Mouse (Mus musculus) adrenal gland, postnatal 14 days (tissue): ENCODE results near the gene Plekhg6. TPM values are rescaled to one million over a fixed set of nuclear protein-coding genes. Genes with fewer than 3 reads are reported as not detected.

Source experiments
- DNase-seq: peaks from one replicate; pipeline ENCODE4 v3.0.0; 2021; ENCODE audit warnings: mixed read lengths
- total RNA-seq: library from RNA; stranded (reverse); gene quantifications from 2 replicates; pipeline ENCODE4 v1.2.3, GENCODE M21; 2021

Gene Plekhg6
- total RNA-seq, 1 experiment from 2014 or later, result 0.52 TPM

DNA sequence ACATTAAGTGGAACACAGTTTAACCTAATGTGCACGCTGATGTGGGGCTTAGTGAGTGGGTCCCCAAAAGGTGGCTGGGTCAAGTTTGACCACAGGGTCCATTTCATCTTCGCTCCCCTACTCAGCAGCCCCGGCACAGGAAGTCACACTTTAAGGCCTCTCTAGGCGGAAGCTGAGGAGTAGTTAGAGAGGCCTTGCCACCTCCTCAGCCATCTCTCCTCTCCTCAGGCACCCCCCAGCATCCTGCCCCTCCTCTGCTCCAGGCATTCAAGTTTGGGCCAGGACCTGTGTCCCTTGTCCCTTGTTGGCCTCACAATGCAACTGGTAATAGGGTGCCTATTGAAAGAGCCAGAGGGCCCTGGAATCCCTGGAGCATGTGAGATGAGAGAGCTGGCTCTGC lies 26.9 kb downstream of the Plekhg6 start:
- DNase-seq, result no peak

DNA sequence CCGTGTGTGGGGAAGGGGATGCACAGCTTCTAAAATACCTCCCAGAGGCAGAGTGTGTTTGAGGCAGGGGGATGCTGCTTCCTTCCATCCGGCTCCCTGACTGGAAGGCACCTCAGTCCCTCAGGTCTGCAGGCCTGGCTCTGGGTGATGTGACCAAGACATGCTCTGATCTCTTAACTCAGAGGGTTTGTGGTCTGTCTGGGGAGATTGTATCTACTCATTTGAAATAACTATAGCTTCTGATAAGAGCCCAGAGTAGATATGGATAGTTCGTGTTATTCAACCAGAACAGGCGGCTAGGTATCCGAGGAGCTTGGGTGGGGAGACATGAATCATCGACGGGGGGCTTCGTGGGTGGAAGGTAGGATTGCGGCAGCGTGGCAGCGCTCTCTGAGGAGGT lies 27.4 kb downstream of the Plekhg6 start:
- DNase-seq, result no peak

DNA sequence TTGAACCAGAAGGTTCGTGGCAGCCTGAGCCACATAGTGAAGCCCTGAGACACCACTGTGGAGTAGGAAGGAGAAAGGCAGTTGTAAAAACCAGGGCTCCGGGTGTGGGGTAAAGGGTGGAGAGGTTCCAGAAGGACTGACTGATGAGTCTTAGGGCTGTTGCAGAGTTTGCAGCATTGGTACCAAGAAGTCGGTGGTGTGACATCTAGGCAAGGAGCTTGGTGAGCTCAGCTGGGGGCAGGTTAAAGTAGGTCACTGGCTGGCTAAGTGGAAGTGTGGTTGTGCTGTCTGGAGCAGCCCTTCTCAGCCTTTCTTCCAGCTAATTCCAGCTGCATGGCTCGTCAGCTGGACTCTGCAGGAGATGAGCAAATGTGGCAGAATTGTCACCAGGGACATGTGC lies 27.8 kb downstream of the Plekhg6 start:
- no peak for DNase-seq

- DNase-seq, result peak; percentile 66
Measured at GRCm38 (mm10) chr6:125352046-125352384, 28.6 kb downstream of the Plekhg6 start.

GRCm38 (mm10) chr6:125351368-125352045 lies 29.1 kb downstream of the Plekhg6 start:
- peak; percentile 92 for DNase-seq

DNA sequence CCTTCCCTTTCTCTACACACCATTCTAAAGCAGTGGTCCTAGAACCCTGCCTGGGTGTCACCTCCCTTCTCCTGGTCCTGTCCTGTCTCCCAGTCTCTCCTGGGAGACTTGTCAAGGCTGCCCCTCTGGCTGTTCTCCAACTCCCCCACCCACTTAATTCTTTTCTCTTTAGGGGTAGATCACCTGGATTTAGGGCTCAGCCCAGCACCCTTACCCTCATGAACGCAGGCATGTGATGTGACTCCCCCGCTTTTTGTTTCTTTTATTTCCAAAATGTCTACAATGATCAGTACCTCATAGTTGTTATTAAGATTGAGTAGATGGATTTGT lies 29.6 kb downstream of the Plekhg6 start:
- DNase-seq, result no peak

- peak; percentile 72 for DNase-seq
Measured at GRCm38 (mm10) chr6:125350231-125350994, 30.2 kb downstream of the Plekhg6 start.

GRCm38 (mm10) chr6:125349575-125350230 lies 30.9 kb downstream of the Plekhg6 start:
- peak; percentile 89 for DNase-seq

- DNase-seq, result peak; percentile 53
Measured at GRCm38 (mm10) chr6:125348721-125349574, 31.6 kb downstream of the Plekhg6 start, which contains the start of gene Tnfrsf1a. Tnfrsf1a (plus strand) TSS chr6:125349362.

GRCm38 (mm10) chr6:125346029-125346428 lies 34.6 kb downstream of the Plekhg6 start:
- DNase-seq, result no peak

GRCm38 (mm10) chr6:125345625-125346024 lies 35.0 kb downstream of the Plekhg6 start:
- no peak for DNase-seq

- no peak for DNase-seq
Measured at GRCm38 (mm10) chr6:125344866-125345265, 35.7 kb downstream of the Plekhg6 start.

- DNase-seq, result no peak
Measured at GRCm38 (mm10) chr6:125344084-125344483, 36.5 kb downstream of the Plekhg6 start.

DNA sequence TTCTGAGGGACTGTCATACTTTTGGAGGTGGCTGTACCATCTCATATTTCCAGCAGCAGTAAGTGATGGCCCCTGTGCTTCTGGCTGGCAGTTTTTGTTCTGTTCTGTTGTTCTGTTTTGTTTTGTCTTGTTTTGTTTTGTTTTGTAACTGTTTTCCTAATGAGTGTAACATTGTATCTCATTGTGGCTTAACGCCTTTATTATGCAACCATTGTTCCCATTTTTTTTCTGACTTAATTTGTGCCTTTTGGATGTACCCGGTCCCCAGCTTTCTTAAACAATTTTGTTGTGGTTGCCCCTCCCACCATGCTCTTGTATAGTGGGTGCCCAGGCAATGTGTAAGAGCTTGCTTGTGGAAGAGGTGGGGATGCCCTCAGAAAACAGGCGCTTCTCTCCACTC lies 38.4 kb downstream of the Plekhg6 start:
- no peak for DNase-seq

GRCm38 (mm10) chr6:125340244-125340643 lies 40.3 kb downstream of the Plekhg6 start:
- no peak for DNase-seq

DNA sequence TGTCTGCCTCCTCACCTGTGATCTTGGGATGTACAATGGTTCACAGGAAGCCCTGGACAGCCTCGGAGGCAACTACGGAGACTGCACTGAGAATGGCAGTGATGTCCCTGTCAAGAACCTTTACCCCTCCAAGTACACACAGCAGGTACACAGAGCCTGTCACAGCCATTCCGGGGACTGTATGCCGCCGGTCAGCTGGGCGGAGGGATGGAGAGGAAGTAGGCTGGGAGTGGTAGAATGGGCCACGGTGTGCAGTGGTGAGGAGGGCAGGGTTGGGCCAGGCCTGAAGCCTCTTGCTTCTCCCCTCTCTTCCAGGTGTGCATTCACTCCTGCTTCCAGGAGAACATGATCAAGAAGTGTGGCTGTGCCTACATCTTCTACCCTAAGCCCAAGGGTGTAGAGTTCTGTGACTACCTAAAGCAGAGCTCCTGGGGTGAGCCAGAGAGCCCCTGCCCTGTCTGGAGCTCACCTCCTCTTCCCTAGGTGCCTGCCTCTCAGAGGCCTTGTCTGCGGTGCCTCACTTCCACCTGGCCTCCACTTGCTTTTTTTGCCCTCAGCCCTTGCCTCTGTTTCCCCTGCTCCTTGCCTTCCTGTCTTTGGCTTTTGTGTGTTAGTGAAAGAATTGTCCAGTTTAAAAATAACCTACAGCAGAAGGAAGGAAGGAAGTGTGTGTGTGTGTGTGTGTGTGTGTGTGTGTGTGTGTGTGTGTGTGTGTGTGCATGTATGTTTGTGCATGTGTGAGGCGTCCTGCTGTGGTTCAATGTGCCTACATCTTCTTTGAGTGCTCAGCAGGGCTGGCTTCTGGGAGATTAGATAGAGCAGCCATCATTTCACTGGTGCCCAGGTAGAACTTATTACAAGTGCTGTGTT lies 41.6 kb downstream of the Plekhg6 start:
- DNase-seq, result no peak

GRCm38 (mm10) chr6:125334356-125334755 lies 46.2 kb downstream of the Plekhg6 start:
- DNase-seq, result no peak

GRCm38 (mm10) chr6:125333112-125333899 lies 47.3 kb downstream of the Plekhg6 start:
- DNase-seq, result no peak

DNA sequence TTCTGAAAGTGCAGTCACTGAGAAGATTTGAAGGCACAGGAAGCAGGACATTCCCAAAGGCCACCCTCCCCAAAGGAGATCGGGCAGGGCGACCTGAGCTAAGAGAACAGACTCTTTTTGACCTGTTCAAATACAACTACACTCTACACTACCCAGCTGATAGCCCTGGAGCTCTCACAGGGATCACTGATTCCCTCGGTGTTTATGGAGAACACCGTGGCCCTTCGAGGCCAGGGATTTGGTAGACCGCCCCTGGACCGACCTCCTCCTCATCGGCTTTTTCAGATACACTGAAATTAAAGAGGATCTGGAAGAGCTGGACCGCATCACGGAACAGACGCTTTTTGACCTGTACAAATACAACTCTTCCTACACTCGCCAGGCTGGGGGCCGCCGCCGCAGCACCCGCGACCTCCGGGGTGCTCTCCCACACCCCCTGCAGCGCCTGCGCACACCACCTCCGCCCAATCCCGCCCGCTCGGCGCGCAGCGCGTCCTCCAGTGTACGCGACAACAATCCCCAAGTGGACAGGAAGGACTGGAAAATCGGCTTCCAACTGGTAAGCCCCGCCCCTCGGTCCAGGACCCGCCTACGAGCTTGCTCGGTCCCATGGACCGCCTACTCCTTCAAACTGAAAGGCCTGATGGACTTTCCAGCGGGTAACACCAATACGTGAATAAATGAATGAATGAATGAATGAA lies 49.8 kb downstream of the Plekhg6 start:
- peak; percentile 97 for DNase-seq

- peak; percentile 77 for DNase-seq
Measured at GRCm38 (mm10) chr6:125328243-125328642, 52.4 kb downstream of the Plekhg6 start.
